Comparison of ENCODE assay signal across 11 mouse cellular contexts in genomic region chr8:106289464-106289863, GRCm38 (mm10). TPM values are rescaled to one million over a fixed set of nuclear protein-coding genes. Genes with fewer than 3 reads are reported as not detected.
"Had no signal": no experiment of that assay in that cellular context is flagged by ENCODE, and none has a peak within 500 bp of the region (broad histone marks: within the 10 kb centered on the region; RNA-seq: fewer than 3 reads in every experiment).

No protein-coding gene starts in this region.

- H3K36me3 ChIP-seq: limb, embryonic 15.5 days; liver, embryonic 13.5 days; neural tube, embryonic 15.5 days; stomach, embryonic 15.5 days had no signal

- ATAC-seq: midbrain, embryonic 13.5 days had no signal

- DNase-seq: kidney, adult 8-10 months; kidney, postnatal 25 days; liver, embryonic 13.5 days; right cerebral cortex, adult 18-20 months; thymus, postnatal 14 days had no signal

- H3K27me3 ChIP-seq: limb, embryonic 15.5 days; liver, embryonic 13.5 days; midbrain, embryonic 13.5 days; neural tube, embryonic 15.5 days; stomach, embryonic 15.5 days had no signal

- H3K27ac ChIP-seq: limb, embryonic 15.5 days; liver, embryonic 13.5 days; midbrain, embryonic 13.5 days; neural tube, embryonic 15.5 days; stomach, embryonic 15.5 days had no signal

- H3K4me3 ChIP-seq: limb, embryonic 15.5 days; liver, embryonic 13.5 days; midbrain, embryonic 13.5 days; myocyte; neural tube, embryonic 15.5 days; stomach, embryonic 15.5 days had no signal

- H3K9me3 ChIP-seq: limb, embryonic 15.5 days; liver, embryonic 13.5 days; midbrain, embryonic 13.5 days; neural tube, embryonic 15.5 days; stomach, embryonic 15.5 days had no signal

- H3K4me1 ChIP-seq: liver, embryonic 13.5 days; stomach, embryonic 15.5 days had no signal

- H3K9ac ChIP-seq: limb, embryonic 15.5 days; liver, embryonic 13.5 days; midbrain, embryonic 13.5 days; neural tube, embryonic 15.5 days; stomach, embryonic 15.5 days had no signal

- H3K4me2 ChIP-seq: limb, embryonic 15.5 days; liver, embryonic 13.5 days; midbrain, embryonic 13.5 days; neural tube, embryonic 15.5 days; stomach, embryonic 15.5 days had no signal

RNA-seq across cellular contexts. Expression of gene Smpd3, which starts 48.3 kb away (rescaled TPM):
- total RNA-seq: megakaryocyte-erythroid progenitor cell, adult 5-6 weeks had no signal
